Mouse (Mus musculus): ENCODE measurements around the gene Fam129a.

DNA sequence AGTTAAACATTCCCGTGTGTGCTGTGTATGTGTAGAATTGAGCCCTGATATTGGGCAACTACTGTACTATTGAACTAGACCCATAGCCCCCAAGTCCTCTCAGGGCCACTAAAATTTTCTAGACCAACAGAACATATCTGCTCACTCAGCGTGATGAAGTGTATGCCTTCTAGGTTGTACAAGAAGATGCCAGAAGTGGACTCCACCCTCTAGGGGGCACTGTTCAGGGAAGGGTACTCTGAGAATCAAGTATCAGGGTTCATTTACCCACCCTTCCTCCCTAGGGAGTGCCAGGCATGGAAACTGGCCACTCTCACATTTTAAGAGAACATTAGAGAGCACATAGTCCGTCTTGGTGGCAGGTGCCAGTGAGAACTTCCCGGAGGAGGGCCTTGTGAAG, 77.1 kb downstream of the Fam129a start:
- TF ChIP-seq EP300 (IDR thresholded peaks at IDR 0.05) (no peak), CTCF (IDR thresholded peaks at IDR 0.05) (peak; percentile 39)

Measured in lung, postnatal 0 days (tissue).